Mouse (Mus musculus): ENCODE results near the gene Klc2. TPM values are rescaled to one million over a fixed set of nuclear protein-coding genes. Genes with fewer than 3 reads are reported as not detected.

Gene Klc2
- polyA plus RNA-seq, 1 experiment from 2014 or later: 24.8 TPM

DNA sequence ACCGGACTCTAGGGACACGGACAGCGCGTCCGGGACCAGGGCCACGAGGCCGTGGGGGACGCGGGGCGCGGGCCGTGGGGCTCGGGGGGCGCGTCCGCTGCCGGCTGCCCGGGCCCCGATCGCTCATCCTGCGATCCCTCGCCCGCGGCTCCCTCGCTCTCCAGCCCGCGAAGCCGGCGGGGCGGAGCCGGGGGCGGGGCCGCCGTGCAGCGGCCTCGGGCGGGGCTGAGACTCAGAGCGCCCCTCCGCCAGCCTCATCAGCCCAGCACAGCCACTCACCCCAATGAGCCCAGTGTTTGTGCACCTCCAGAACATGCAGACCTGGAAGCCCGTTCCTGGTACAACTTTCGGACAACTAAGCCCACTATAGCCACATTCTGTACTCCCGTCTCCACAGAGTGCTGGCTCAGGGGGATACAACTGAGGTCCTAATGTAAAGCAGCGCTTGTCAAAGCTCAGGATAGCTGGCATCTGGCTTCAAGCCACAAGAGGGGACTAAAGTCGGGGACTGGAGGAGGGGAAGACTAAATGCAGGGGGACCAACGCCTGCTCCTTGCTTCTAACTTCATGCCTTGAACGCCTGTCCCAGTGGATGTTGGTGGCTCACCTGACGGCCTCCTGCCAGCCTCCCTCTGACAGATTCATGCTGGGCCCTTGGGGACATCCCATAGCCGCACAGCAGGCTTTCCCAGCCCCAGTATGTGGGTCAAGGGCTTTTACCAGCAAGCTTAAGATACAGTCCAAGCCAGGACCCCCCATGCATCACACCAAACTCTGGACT lies 19.8 kb downstream of the Klc2 start, which contains the start of gene Cnih2:
Cnih2 (minus strand) TSS at position 159 of the 781 bp plus-strand sequence.
- 3% methylated on average over 46 of the region's 48 CpGs for WGBS
- peak within 1 kb of the TSS; percentile 20 for H3K27ac ChIP-seq (ENCODE audit: low read depth)
- H3K9ac ChIP-seq: peak within 1 kb of the TSS; percentile 76
- DNase-seq (peak; percentile 88), ATAC-seq (ENCODE audit: insufficient read depth) (peak; percentile 61)
- no peaks in the 10 kb centered on the region for H3K9me3 ChIP-seq (ENCODE audit: low read depth, low read length)
- H3K4me2 ChIP-seq: peak within 1 kb of the TSS; percentile 99
- H3K4me3 ChIP-seq (ENCODE audit: low read depth, low read length): peak within 1 kb of the TSS; percentile 56
- TF ChIP-seq CTCF (IDR thresholded peaks at IDR 0.05; ENCODE audit: low read depth): no peak
- peaks cover 43% of the 10 kb centered on the region for H3K36me3 ChIP-seq (ENCODE audit: insufficient read depth)
- no peaks in the 10 kb centered on the region for H3K27me3 ChIP-seq (ENCODE audit: insufficient read depth, low read length)
- H3K4me1 ChIP-seq (ENCODE audit: insufficient read depth): peaks cover 2% of the 10 kb centered on the region; the same call in 1 of the 2 replicates

DNA sequence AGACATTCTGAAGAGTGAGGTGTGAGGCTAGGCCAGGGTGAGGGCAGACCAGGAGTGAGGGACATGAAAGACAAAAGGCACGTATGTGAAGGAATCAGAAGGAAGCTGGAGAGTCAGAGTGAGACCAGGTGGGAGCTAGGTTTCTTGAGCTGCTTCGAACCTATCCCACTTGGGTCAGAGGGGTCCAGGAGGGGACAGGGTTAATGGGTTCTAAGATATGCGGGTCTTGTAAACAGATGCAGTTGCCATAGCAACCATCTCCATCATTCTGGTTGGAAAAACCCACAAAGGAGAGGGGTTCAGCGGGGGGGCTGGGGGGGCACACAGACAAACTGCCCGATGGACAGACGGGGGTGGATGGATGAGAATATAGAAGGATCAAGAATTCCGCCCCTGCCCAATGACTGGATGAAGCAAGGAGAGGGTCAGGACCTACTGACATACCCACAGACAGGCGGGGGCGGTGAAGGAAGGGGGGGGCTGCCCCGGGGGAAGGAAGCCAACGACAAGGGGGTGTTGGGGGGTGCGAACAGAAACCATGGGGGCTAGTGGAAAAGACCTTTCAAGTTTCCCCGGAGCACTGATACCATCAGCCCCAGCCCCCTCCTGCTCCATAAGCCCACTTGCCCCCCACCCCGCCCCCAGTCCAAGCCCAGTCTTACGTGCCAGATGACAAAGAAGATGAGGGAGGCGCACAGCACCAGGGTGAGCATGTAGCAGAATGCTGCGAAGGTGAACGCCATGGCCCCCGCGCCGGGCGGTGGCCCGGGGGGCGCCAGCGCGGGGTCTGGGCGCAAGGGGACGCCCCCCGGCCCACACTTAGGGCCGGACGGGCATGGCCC lies 20.6 kb downstream of the Klc2 start:
- peak overlapping the region; percentile 56 for H3K4me3 ChIP-seq (ENCODE audit: low read depth, low read length)
- H3K9me3 ChIP-seq (ENCODE audit: low read depth, low read length): no peaks in the 10 kb centered on the region
- ATAC-seq (ENCODE audit: insufficient read depth) (peak; percentile 10; the same call in 1 of the 2 replicates), DNase-seq (no peak)
- H3K4me1 ChIP-seq (ENCODE audit: insufficient read depth): peaks cover 2% of the 10 kb centered on the region; the same call in 1 of the 2 replicates
- peak overlapping the region; percentile 76 for H3K9ac ChIP-seq
- peak overlapping the region; percentile 99 for H3K4me2 ChIP-seq
- no peaks in the 10 kb centered on the region for H3K27me3 ChIP-seq (ENCODE audit: insufficient read depth, low read length)
- WGBS: 3% methylated on average over 30 of the region's 31 CpGs
- TF ChIP-seq CTCF (IDR thresholded peaks at IDR 0.05; ENCODE audit: low read depth): no peak
- H3K36me3 ChIP-seq (ENCODE audit: insufficient read depth): peaks cover 42% of the 10 kb centered on the region
- no peak overlapping the region for H3K27ac ChIP-seq (ENCODE audit: low read depth)

DNA sequence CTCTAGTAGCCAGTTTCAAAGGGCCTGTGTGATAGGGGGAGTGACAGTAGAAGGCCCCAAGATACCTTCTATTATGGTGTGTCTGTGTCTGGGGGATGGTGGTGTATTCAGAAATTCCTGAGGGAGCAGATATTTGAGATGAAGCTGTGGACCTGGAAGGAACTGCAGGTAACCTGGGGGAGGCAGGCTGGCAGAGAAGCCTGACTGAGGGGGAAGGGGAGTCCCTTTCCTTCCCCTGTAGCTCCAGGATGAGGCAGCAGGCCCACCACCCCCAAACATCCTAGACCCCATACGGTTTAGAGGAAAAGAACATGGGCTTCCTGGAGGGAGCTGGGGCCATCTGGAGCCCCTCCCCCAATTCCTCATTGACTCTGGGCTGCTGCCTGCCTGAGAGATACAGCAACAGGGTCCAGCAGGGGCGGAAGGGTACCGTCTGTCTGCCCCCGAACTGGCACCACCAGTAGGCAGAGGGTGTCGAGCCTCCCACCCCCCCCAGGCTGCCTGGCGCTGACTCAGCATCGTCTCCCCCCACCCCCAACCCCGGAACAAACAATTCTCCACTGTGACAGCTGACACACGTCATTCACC lies 22.4 kb downstream of the Klc2 start:
- no peak overlapping the region for H3K9ac ChIP-seq
- TF ChIP-seq CTCF (IDR thresholded peaks at IDR 0.05; ENCODE audit: low read depth): no peak
- no peaks in the 10 kb centered on the region for H3K27me3 ChIP-seq (ENCODE audit: insufficient read depth, low read length)
- no peak overlapping the region for H3K27ac ChIP-seq (ENCODE audit: low read depth)
- no peaks in the 10 kb centered on the region for H3K9me3 ChIP-seq (ENCODE audit: low read depth, low read length)
- ATAC-seq (ENCODE audit: insufficient read depth): no peak
- peaks cover 2% of the 10 kb centered on the region; the same call in 1 of the 2 replicates for H3K4me1 ChIP-seq (ENCODE audit: insufficient read depth)
- H3K36me3 ChIP-seq (ENCODE audit: insufficient read depth): peaks cover 40% of the 10 kb centered on the region
- no peak overlapping the region for H3K4me3 ChIP-seq (ENCODE audit: low read depth, low read length)
- no peak for DNase-seq
- H3K4me2 ChIP-seq: no peak overlapping the region
- WGBS: 6% methylated on average over 9 of the region's 9 CpGs

DNA sequence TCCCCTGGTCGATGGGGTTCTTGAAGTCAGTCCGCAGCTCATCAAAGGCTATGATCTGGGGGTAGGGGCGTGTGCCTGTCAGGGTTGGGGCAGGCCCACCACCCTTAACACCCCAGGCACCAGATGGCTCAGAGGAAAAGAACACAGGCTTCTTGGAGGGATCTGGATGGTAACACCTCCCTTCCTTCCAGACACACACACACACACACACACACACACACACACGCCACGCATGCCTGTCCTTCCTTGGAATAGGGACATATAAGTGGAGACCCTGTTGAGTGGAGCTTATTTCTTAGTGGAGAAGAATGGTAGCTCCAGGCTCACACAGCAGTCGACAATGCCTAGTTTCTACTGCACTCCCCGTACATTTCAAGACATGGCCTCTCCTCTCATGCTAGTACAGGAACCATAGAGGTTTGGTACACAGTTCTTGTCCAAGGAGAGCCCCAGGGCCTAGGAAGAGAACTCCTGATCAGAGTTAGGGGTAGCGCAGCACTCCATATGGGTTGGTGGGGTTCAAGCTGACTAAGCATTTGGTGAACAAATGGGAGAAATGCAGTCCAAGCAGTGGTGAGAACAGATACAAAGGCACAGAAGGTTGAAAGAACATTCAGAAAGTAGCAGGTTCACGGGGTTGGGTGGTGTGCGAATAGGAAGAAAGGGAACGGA lies 23.5 kb downstream of the Klc2 start:
- Histone ChIP-seq H3K27me3 (ENCODE audit: insufficient read depth, low read length) (no peaks in the 10 kb centered on the region), H3K36me3 (ENCODE audit: insufficient read depth) (peaks cover 39% of the 10 kb centered on the region), H3K9ac (no peak overlapping the region), H3K4me3 (ENCODE audit: low read depth, low read length) (no peak overlapping the region), H3K4me1 (ENCODE audit: insufficient read depth) (peaks cover 2% of the 10 kb centered on the region; the same call in 1 of the 2 replicates), H3K9me3 (ENCODE audit: low read depth, low read length) (no peaks in the 10 kb centered on the region), H3K4me2 (no peak overlapping the region), H3K27ac (ENCODE audit: low read depth) (no peak overlapping the region)
- TF ChIP-seq CTCF (IDR thresholded peaks at IDR 0.05; ENCODE audit: low read depth): no peak
- WGBS: 40% methylated on average over 11 of the region's 11 CpGs
- ATAC-seq (ENCODE audit: insufficient read depth) (peak; percentile 22), DNase-seq (no peak)

DNA sequence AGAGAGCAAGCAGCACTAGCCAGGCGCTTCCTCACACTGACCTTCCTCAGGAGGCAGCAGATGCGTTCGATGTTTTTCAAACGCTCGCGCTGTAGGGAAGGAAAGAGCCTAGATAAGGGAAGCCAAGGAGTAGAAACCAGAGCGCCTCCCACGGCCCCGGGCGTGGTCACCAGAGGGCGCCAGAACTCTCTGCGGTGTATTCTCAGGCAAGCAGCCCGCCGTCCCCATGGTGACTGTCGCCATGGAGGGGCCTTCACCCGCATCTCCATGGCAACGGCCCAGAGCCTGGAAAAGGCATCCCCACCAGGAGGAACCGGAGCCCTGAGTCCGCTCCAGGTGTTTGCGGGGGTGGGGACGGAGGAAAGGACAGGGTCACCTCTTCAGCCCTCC lies 24.1 kb downstream of the Klc2 start:
- H3K9ac ChIP-seq: no peak overlapping the region

DNA sequence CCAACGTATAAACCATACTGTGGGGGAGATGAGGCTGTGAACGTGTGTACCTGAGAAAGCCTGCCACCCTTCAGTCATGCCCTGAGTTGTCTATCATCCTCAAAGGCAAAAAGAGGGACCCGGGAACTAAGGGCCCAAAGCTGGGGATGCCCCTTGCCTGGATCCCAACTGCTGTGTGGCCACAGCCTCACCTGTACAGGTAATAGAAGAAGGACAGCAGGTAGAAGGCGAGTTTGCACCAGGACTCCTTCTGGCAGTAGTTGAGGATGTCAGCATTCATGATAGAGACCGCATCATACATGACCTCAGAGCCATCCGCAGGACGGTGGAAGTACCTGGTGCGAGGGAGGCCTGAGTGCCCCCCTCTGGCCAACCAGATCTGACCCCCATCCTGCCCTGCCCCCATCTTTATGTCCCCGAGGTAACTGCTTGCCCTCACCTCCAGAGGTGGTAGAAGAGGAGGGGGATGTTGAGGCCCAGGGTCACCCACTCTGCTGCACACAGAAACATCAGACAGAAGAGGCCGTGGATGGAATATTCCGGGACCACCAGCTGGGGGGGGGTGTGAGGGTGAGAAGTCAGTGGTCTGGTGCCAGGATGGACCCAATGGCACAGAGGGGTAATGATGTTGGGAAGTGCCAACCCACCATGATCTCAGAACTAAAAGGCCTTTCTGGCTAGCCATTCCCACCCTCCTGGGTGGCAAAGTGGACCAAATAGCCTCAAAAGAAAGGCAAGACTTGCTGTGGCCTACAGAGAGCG lies 24.7 kb downstream of the Klc2 start:
- Histone ChIP-seq H3K36me3 (ENCODE audit: insufficient read depth) (peaks cover 39% of the 10 kb centered on the region; the same call in 1 of the 2 replicates), H3K9ac (no peak overlapping the region), H3K9me3 (ENCODE audit: low read depth, low read length) (no peaks in the 10 kb centered on the region), H3K27ac (ENCODE audit: low read depth) (no peak overlapping the region), H3K4me2 (no peak overlapping the region), H3K27me3 (ENCODE audit: insufficient read depth, low read length) (no peaks in the 10 kb centered on the region), H3K4me1 (ENCODE audit: insufficient read depth) (peaks cover 8% of the 10 kb centered on the region; the same call in 1 of the 2 replicates), H3K4me3 (ENCODE audit: low read depth, low read length) (no peak overlapping the region)
- WGBS: 65% methylated on average over 12 of the region's 12 CpGs
- no peak for DNase-seq
- no peak for ATAC-seq (ENCODE audit: insufficient read depth)
- no peak for TF ChIP-seq CTCF (IDR thresholded peaks at IDR 0.05; ENCODE audit: low read depth)

More for the DNA sequence above, 24.1 kb downstream of the Klc2 start:
- DNase-seq (peak; percentile 97), ATAC-seq (ENCODE audit: insufficient read depth) (peak; percentile 47)
- H3K4me1 ChIP-seq (ENCODE audit: insufficient read depth): peaks cover 4% of the 10 kb centered on the region; the same call in 1 of the 2 replicates
- peaks cover 39% of the 10 kb centered on the region for H3K36me3 ChIP-seq (ENCODE audit: insufficient read depth)
- H3K27me3 ChIP-seq (ENCODE audit: insufficient read depth, low read length): no peaks in the 10 kb centered on the region
- no peak overlapping the region for H3K4me3 ChIP-seq (ENCODE audit: low read depth, low read length)
- no peak overlapping the region for H3K4me2 ChIP-seq
- WGBS: 1% methylated on average over 21 of the region's 21 CpGs
- no peak overlapping the region for H3K27ac ChIP-seq (ENCODE audit: low read depth)
- TF ChIP-seq CTCF (IDR thresholded peaks at IDR 0.05; ENCODE audit: low read depth): peak; percentile 93
- H3K9me3 ChIP-seq (ENCODE audit: low read depth, low read length): no peaks in the 10 kb centered on the region

All from lung, embryonic 14.5 days (tissue).